Mouse (Mus musculus): ENCODE data around the gene Srsf10. TPM values are rescaled to one million over a fixed set of nuclear protein-coding genes. Genes with fewer than 3 reads are reported as not detected.

Srsf10 gene
- polyA plus RNA-seq, 1 experiment from 2014 or later, result 212 TPM

GRCm38 (mm10) chr4:135896157-135896556 is 40.6 kb downstream of the Srsf10 start:
- Histone ChIP-seq H3K9me3 (ENCODE audit: control insufficient read depth, low read length) (no peaks in the 10 kb centered on the region), H3K4me2 (ENCODE audit: low read depth, low read length) (no peak overlapping the region), H3K4me1 (ENCODE audit: control insufficient read depth, insufficient read depth, low read length) (no peaks in the 10 kb centered on the region), H3K27ac (replicated peaks; ENCODE audit: low read depth, low read length) (no peak overlapping the region), H3K27me3 (replicated peaks; ENCODE audit: control insufficient read depth, insufficient read depth, low read length) (no peaks in the 10 kb centered on the region), H3K4me3 (ENCODE audit: low read depth, low read length) (no peak overlapping the region), H3K36me3 (ENCODE audit: control insufficient read depth, insufficient read depth, low read length) (no peaks in the 10 kb centered on the region), H3K9ac (ENCODE audit: low read depth, low read length) (no peak overlapping the region)
- 73% methylated on average over 6 of the region's 6 CpGs for WGBS
- DNase-seq (ENCODE audit: low spot score) (no peak), ATAC-seq (ENCODE audit: low read depth) (no peak)

- Histone ChIP-seq H3K4me3 (ENCODE audit: low read depth, low read length) (no peak overlapping the region), H3K4me1 (ENCODE audit: control insufficient read depth, insufficient read depth, low read length) (no peaks in the 10 kb centered on the region), H3K4me2 (ENCODE audit: low read depth, low read length) (no peak overlapping the region), H3K9me3 (ENCODE audit: control insufficient read depth, low read length) (no peaks in the 10 kb centered on the region), H3K9ac (ENCODE audit: low read depth, low read length) (no peak overlapping the region), H3K27ac (replicated peaks; ENCODE audit: low read depth, low read length) (no peak overlapping the region), H3K36me3 (ENCODE audit: control insufficient read depth, insufficient read depth, low read length) (no peaks in the 10 kb centered on the region), H3K27me3 (replicated peaks; ENCODE audit: control insufficient read depth, insufficient read depth, low read length) (no peaks in the 10 kb centered on the region)
- 0 out of 2 replicates have a peak, but pooled peaks have one; percentile 22 for ATAC-seq (ENCODE audit: low read depth)
- 56% methylated on average over 8 of the region's 9 CpGs for WGBS
- DNase-seq (ENCODE audit: low spot score), result no peak
These were observed 43.0 kb downstream of the Srsf10 start for GRCm38 (mm10) chr4:135898380-135899049.

- no peak overlapping the region for H3K4me3 ChIP-seq (ENCODE audit: low read depth, low read length)
- H3K36me3 ChIP-seq (ENCODE audit: control insufficient read depth, insufficient read depth, low read length), result no peaks in the 10 kb centered on the region
- H3K4me2 ChIP-seq (ENCODE audit: low read depth, low read length), result no peak overlapping the region
- WGBS, result 81% methylated on average over 7 of the region's 7 CpGs
- DNase-seq (ENCODE audit: low spot score) (no peak), ATAC-seq (ENCODE audit: low read depth) (no peak)
- no peaks in the 10 kb centered on the region for H3K4me1 ChIP-seq (ENCODE audit: control insufficient read depth, insufficient read depth, low read length)
- no peaks in the 10 kb centered on the region for H3K9me3 ChIP-seq (ENCODE audit: control insufficient read depth, low read length)
- H3K9ac ChIP-seq (ENCODE audit: low read depth, low read length), result no peak overlapping the region
- H3K27ac ChIP-seq (replicated peaks; ENCODE audit: low read depth, low read length), result no peak overlapping the region
- H3K27me3 ChIP-seq (replicated peaks; ENCODE audit: control insufficient read depth, insufficient read depth, low read length), result no peaks in the 10 kb centered on the region
These were observed 43.5 kb downstream of the Srsf10 start for GRCm38 (mm10) chr4:135899050-135899448.

- DNase-seq (ENCODE audit: low spot score) (no peak), ATAC-seq (ENCODE audit: low read depth) (no peak)
- H3K9me3 ChIP-seq (ENCODE audit: control insufficient read depth, low read length), result no peaks in the 10 kb centered on the region
- no peaks in the 10 kb centered on the region for H3K4me1 ChIP-seq (ENCODE audit: control insufficient read depth, insufficient read depth, low read length)
- no peak overlapping the region for H3K27ac ChIP-seq (replicated peaks; ENCODE audit: low read depth, low read length)
- WGBS, result 74% methylated on average over 5 of the region's 5 CpGs
- no peaks in the 10 kb centered on the region for H3K27me3 ChIP-seq (replicated peaks; ENCODE audit: control insufficient read depth, insufficient read depth, low read length)
- H3K4me3 ChIP-seq (ENCODE audit: low read depth, low read length), result no peak overlapping the region
- no peak overlapping the region for H3K4me2 ChIP-seq (ENCODE audit: low read depth, low read length)
- H3K9ac ChIP-seq (ENCODE audit: low read depth, low read length), result no peak overlapping the region
- H3K36me3 ChIP-seq (ENCODE audit: control insufficient read depth, insufficient read depth, low read length), result no peaks in the 10 kb centered on the region
These were observed 44.5 kb downstream of the Srsf10 start for GRCm38 (mm10) chr4:135900008-135900407.

GRCm38 (mm10) chr4:135902606-135903242 is 47.2 kb downstream of the Srsf10 start:
- Histone ChIP-seq H3K9ac (ENCODE audit: low read depth, low read length) (no peak overlapping the region), H3K4me3 (ENCODE audit: low read depth, low read length) (no peak overlapping the region), H3K27ac (replicated peaks; ENCODE audit: low read depth, low read length) (no peak overlapping the region), H3K36me3 (ENCODE audit: control insufficient read depth, insufficient read depth, low read length) (no peaks in the 10 kb centered on the region), H3K4me1 (ENCODE audit: control insufficient read depth, insufficient read depth, low read length) (no peaks in the 10 kb centered on the region), H3K9me3 (ENCODE audit: control insufficient read depth, low read length) (no peaks in the 10 kb centered on the region), H3K27me3 (replicated peaks; ENCODE audit: control insufficient read depth, insufficient read depth, low read length) (no peaks in the 10 kb centered on the region), H3K4me2 (ENCODE audit: low read depth, low read length) (no peak overlapping the region)
- no peak for DNase-seq (ENCODE audit: low spot score)
- 84% methylated on average over 4 of the region's 4 CpGs for WGBS
- ATAC-seq (ENCODE audit: low read depth), result no peak

- H3K4me3 ChIP-seq (ENCODE audit: low read depth, low read length), result no peak overlapping the region
- H3K36me3 ChIP-seq (ENCODE audit: control insufficient read depth, insufficient read depth, low read length), result no peaks in the 10 kb centered on the region
- DNase-seq (ENCODE audit: low spot score) (no peak), ATAC-seq (ENCODE audit: low read depth) (no peak)
- 47% methylated on average over 1 of the region's 1 CpGs for WGBS
- no peak overlapping the region for H3K4me2 ChIP-seq (ENCODE audit: low read depth, low read length)
- no peaks in the 10 kb centered on the region for H3K9me3 ChIP-seq (ENCODE audit: control insufficient read depth, low read length)
- no peaks in the 10 kb centered on the region for H3K4me1 ChIP-seq (ENCODE audit: control insufficient read depth, insufficient read depth, low read length)
- H3K9ac ChIP-seq (ENCODE audit: low read depth, low read length), result no peak overlapping the region
- H3K27ac ChIP-seq (replicated peaks; ENCODE audit: low read depth, low read length), result no peak overlapping the region
- H3K27me3 ChIP-seq (replicated peaks; ENCODE audit: control insufficient read depth, insufficient read depth, low read length), result no peaks in the 10 kb centered on the region
These were observed 49.3 kb downstream of the Srsf10 start for GRCm38 (mm10) chr4:135904810-135905209.

GRCm38 (mm10) chr4:135906633-135907032 is 51.1 kb downstream of the Srsf10 start:
- Histone ChIP-seq H3K4me2 (ENCODE audit: low read depth, low read length) (no peak overlapping the region), H3K27ac (replicated peaks; ENCODE audit: low read depth, low read length) (no peak overlapping the region), H3K9me3 (ENCODE audit: control insufficient read depth, low read length) (no peaks in the 10 kb centered on the region), H3K9ac (ENCODE audit: low read depth, low read length) (no peak overlapping the region), H3K27me3 (replicated peaks; ENCODE audit: control insufficient read depth, insufficient read depth, low read length) (no peaks in the 10 kb centered on the region), H3K36me3 (ENCODE audit: control insufficient read depth, insufficient read depth, low read length) (no peaks in the 10 kb centered on the region), H3K4me1 (ENCODE audit: control insufficient read depth, insufficient read depth, low read length) (no peaks in the 10 kb centered on the region), H3K4me3 (ENCODE audit: low read depth, low read length) (no peak overlapping the region)
- ATAC-seq (ENCODE audit: low read depth), result no peak
- no peak for DNase-seq (ENCODE audit: low spot score)
- 74% methylated on average over 3 of the region's 3 CpGs for WGBS

- H3K4me3 ChIP-seq (ENCODE audit: low read depth, low read length), result no peak overlapping the region
- H3K36me3 ChIP-seq (ENCODE audit: control insufficient read depth, insufficient read depth, low read length), result no peaks in the 10 kb centered on the region
- H3K9ac ChIP-seq (ENCODE audit: low read depth, low read length), result no peak overlapping the region
- no peaks in the 10 kb centered on the region for H3K27me3 ChIP-seq (replicated peaks; ENCODE audit: control insufficient read depth, insufficient read depth, low read length)
- no peak overlapping the region for H3K4me2 ChIP-seq (ENCODE audit: low read depth, low read length)
- H3K4me1 ChIP-seq (ENCODE audit: control insufficient read depth, insufficient read depth, low read length), result no peaks in the 10 kb centered on the region
- no peak for DNase-seq (ENCODE audit: low spot score)
- WGBS, result 54% methylated on average over 13 of the region's 13 CpGs
- no peak overlapping the region for H3K27ac ChIP-seq (replicated peaks; ENCODE audit: low read depth, low read length)
- H3K9me3 ChIP-seq (ENCODE audit: control insufficient read depth, low read length), result no peaks in the 10 kb centered on the region
- no peak for ATAC-seq (ENCODE audit: low read depth)
These were observed 53.9 kb downstream of the Srsf10 start for GRCm38 (mm10) chr4:135909326-135910066.
